Mouse (Mus musculus): ENCODE measurements around the gene Gjc1. TPM values are rescaled to one million over a fixed set of nuclear protein-coding genes. Genes with fewer than 3 reads are reported as not detected.

Gjc1 gene
- total and polyA plus RNA-seq, 2 experiments from 2014 or later, result 18.0 to 21.3 TPM

- Histone ChIP-seq H3K36me3 (ENCODE audit: insufficient read depth, low read length) (no peaks in the 10 kb centered on the region), H3K4me2 (ENCODE audit: low read depth, low read length) (peak overlapping the region; percentile 85), H3K4me1 (ENCODE audit: insufficient read depth, low read length) (peaks cover 6% of the 10 kb centered on the region; the same call in 1 of the 2 replicates), H3K4me3 (ENCODE audit: low read length) (peak overlapping the region; percentile 79), H3K9me3 (ENCODE audit: low read length) (no peaks in the 10 kb centered on the region), H3K9ac (replicated peaks; ENCODE audit: low read length) (peak overlapping the region; percentile 72), H3K27ac (peak overlapping the region; percentile 85), H3K27me3 (ENCODE audit: insufficient read depth, low read length) (no peaks in the 10 kb centered on the region)
- DNase-seq (ENCODE audit: low spot score), result peak; percentile 44
- peak; percentile 48; the same call in 1 of the 2 replicates for ATAC-seq
- no peak for TF ChIP-seq CTCF (IDR thresholded peaks at IDR 0.05; ENCODE audit: low read depth)
- under 1% methylated on average over 90 of the region's 92 CpGs for WGBS
These were observed 1.1 kb downstream of the Gjc1 start for GRCm38 (mm10) chr11:102818121-102819020.

GRCm38 (mm10) chr11:102814881-102815280 lies 4.6 kb downstream of the Gjc1 start:
- TF ChIP-seq CTCF (IDR thresholded peaks at IDR 0.05; ENCODE audit: low read depth), result peak; percentile 31
- no peaks in the 10 kb centered on the region for H3K36me3 ChIP-seq (ENCODE audit: insufficient read depth, low read length)
- peaks cover 6% of the 10 kb centered on the region; the same call in 1 of the 2 replicates for H3K4me1 ChIP-seq (ENCODE audit: insufficient read depth, low read length)
- no peak overlapping the region for H3K9ac ChIP-seq (replicated peaks; ENCODE audit: low read length)
- ATAC-seq, result no peak
- no peaks in the 10 kb centered on the region for H3K27me3 ChIP-seq (ENCODE audit: insufficient read depth, low read length)
- no peak overlapping the region for H3K4me2 ChIP-seq (ENCODE audit: low read depth, low read length)
- no peak overlapping the region for H3K4me3 ChIP-seq (ENCODE audit: low read length)
- no peak for DNase-seq (ENCODE audit: low spot score)
- H3K9me3 ChIP-seq (ENCODE audit: low read length), result no peaks in the 10 kb centered on the region
- H3K27ac ChIP-seq, result no peak overlapping the region

DNA sequence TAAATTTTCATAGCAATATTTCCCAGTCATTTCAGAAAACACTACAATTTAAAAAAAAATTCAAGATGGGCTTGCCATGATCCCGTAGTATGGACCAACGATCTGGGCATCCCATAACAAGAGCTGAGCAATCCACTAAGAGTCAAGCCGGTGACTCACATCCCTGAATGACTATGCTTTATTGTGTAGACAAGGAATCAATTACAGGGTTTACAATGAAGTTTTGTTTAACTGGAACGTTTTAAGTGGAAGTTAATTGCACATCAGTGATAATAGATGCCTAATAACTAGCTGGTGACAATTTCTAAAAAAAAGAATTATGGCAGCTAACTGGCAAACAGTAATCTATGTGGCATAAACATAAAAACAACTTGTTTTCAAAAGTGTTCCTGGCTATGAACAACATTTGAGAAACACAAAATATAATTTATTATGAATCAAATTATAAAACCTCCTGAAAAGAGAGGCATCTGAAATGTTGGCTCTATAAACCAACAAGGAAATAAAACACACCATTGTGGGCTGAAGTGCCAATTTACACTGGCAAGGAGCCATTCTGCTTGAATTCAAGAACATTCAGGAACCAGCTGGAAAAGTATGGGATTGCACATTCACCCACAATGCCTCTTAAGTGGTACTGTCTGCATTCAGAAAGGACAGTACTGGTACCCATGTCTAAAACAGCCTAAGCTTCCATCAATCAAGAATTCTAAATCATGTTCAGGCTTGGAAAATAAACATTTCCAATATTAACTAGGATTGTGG lies 8.6 kb downstream of the Gjc1 start:
- Histone ChIP-seq H3K9ac (replicated peaks; ENCODE audit: low read length) (no peak overlapping the region), H3K4me2 (ENCODE audit: low read depth, low read length) (no peak overlapping the region), H3K36me3 (ENCODE audit: insufficient read depth, low read length) (no peaks in the 10 kb centered on the region), H3K9me3 (ENCODE audit: low read length) (no peaks in the 10 kb centered on the region), H3K4me3 (ENCODE audit: low read length) (no peak overlapping the region), H3K27ac (no peak overlapping the region), H3K4me1 (ENCODE audit: insufficient read depth, low read length) (no peaks in the 10 kb centered on the region), H3K27me3 (ENCODE audit: insufficient read depth, low read length) (no peaks in the 10 kb centered on the region)
- WGBS, result 46% methylated on average over 4 of the region's 4 CpGs
- ATAC-seq (no peak), DNase-seq (ENCODE audit: low spot score) (peak; percentile 50)
- TF ChIP-seq CTCF (IDR thresholded peaks at IDR 0.05; ENCODE audit: low read depth), result no peak

DNA sequence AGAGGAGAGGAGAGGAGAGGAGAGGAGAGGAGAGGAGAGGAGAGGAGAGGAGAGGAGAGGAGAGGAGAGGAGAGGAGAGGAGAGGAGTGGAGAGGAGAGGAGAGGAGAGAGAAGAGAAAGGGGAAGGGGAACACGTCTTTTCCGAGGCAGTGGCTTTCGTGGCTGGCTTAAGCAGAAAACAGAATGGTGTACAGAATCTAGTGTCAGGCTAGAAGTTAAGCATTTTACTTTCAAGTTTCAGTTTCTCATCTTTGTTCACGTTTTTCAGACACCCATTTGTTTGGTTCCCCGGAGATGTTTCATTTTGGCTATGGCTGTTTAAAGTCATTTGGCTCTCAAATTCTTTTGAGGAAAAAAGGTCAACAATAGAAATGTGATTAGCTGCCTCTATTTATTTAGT lies 11.3 kb downstream of the Gjc1 start:
- H3K27ac ChIP-seq, result no peak overlapping the region
- H3K4me3 ChIP-seq (ENCODE audit: low read length), result no peak overlapping the region
- H3K36me3 ChIP-seq (ENCODE audit: insufficient read depth, low read length), result no peaks in the 10 kb centered on the region
- H3K4me1 ChIP-seq (ENCODE audit: insufficient read depth, low read length), result no peaks in the 10 kb centered on the region
- no peak for DNase-seq (ENCODE audit: low spot score)
- H3K27me3 ChIP-seq (ENCODE audit: insufficient read depth, low read length), result no peaks in the 10 kb centered on the region
- H3K9me3 ChIP-seq (ENCODE audit: low read length), result no peaks in the 10 kb centered on the region
- ATAC-seq, result no peak
- H3K9ac ChIP-seq (replicated peaks; ENCODE audit: low read length), result no peak overlapping the region
- TF ChIP-seq CTCF (IDR thresholded peaks at IDR 0.05; ENCODE audit: low read depth), result no peak
- no peak overlapping the region for H3K4me2 ChIP-seq (ENCODE audit: low read depth, low read length)
- 71% methylated on average over 5 of the region's 5 CpGs for WGBS

DNA sequence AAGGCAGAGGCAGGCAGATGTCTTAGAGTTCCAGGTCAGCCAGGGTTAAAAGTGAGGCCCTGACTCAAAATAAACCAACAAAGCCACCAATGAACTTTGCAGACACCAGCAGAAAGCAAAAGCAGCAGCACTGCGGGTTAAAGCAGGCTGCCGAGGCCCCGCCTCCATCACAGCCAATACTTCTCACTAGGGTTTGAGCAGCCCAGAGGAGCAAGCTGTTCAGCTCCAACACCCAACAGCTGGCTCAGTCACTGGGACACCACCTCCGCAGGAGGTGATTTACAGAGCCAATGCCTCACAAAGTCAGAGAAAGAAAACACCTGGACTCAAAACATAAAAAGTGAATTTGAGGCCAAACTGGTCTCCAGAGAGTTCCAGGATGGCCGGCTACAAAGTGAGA lies 16.0 kb downstream of the Gjc1 start:
- 81% methylated on average over 5 of the region's 5 CpGs for WGBS
- DNase-seq (ENCODE audit: low spot score) (no peak), ATAC-seq (no peak)
- Histone ChIP-seq H3K36me3 (ENCODE audit: insufficient read depth, low read length) (peaks cover 14% of the 10 kb centered on the region; the same call in 1 of the 2 replicates), H3K4me2 (ENCODE audit: low read depth, low read length) (no peak overlapping the region), H3K27ac (no peak overlapping the region), H3K4me1 (ENCODE audit: insufficient read depth, low read length) (no peaks in the 10 kb centered on the region), H3K9ac (replicated peaks; ENCODE audit: low read length) (no peak overlapping the region), H3K27me3 (ENCODE audit: insufficient read depth, low read length) (no peaks in the 10 kb centered on the region), H3K9me3 (ENCODE audit: low read length) (no peaks in the 10 kb centered on the region), H3K4me3 (ENCODE audit: low read length) (no peak overlapping the region)
- no peak for TF ChIP-seq CTCF (IDR thresholded peaks at IDR 0.05; ENCODE audit: low read depth)

DNA sequence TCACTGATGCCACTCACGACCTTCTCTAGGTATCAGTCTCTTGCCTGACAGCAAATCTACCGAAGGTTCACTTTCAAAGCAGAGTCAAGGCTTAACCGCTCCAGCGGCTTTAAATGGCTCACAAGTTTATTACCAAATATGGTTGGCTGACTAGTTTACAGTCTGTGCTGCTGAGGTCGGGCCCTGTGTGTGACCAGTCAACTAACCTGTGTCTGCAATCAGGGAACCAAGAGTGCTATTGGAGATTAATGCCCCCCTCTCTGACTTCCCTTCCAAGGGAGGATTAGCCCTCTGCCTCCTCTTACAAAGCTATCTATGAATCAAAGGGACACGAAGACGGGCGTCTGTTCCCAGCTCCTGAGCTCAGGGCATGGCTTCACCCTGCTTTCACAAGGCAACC lies 25.3 kb downstream of the Gjc1 start:
- ATAC-seq, result no peak
- no peaks in the 10 kb centered on the region for H3K27me3 ChIP-seq (ENCODE audit: insufficient read depth, low read length)
- H3K27ac ChIP-seq, result no peak overlapping the region
- no peaks in the 10 kb centered on the region for H3K36me3 ChIP-seq (ENCODE audit: insufficient read depth, low read length)
- DNase-seq (ENCODE audit: low spot score), result no peak
- H3K4me1 ChIP-seq (ENCODE audit: insufficient read depth, low read length), result no peaks in the 10 kb centered on the region
- H3K4me2 ChIP-seq (ENCODE audit: low read depth, low read length), result no peak overlapping the region
- 68% methylated on average over 8 of the region's 8 CpGs for whole genome bisulfite sequencing
- TF ChIP-seq CTCF (IDR thresholded peaks at IDR 0.05; ENCODE audit: low read depth), result no peak
- no peak overlapping the region for H3K9ac ChIP-seq (replicated peaks; ENCODE audit: low read length)
- no peak overlapping the region for H3K4me3 ChIP-seq (ENCODE audit: low read length)
- no peaks in the 10 kb centered on the region for H3K9me3 ChIP-seq (ENCODE audit: low read length)
